Mouse (Mus musculus) forebrain, postnatal 0 days (tissue): ENCODE results near the gene Oasl2. TPM values are rescaled to one million over a fixed set of nuclear protein-coding genes. Genes with fewer than 3 reads are reported as not detected.
A peak's percentile ranks its signal among the peaks of the same experiment; 100 is the strongest.
"Not testable (repeated sequence)": the region's sequence is repeated elsewhere in the genome, so short reads cannot be mapped to it uniquely, and the experiment has no call there.

ENCODE experiments used
- ATAC-seq: fragments of 200-750 bp; cut with Nextera tagmentation; 2 replicates; pipeline ENCODE4 v1.8.0; 2017; ENCODE audit warnings: mild to moderate bottlenecking, moderate library complexity
- DNase-seq: peaks from one replicate; pipeline ENCODE4 v3.0.0-alpha.2; 2015
- H3K27ac ChIP-seq: fragments of 300-500 bp; sonication (generic); 2 replicates; pipeline ENCODE4 v1.5.1; 2014; ENCODE audit warnings: low read depth, mild to moderate bottlenecking, antibody characterized with exemption, low read length, moderate library complexity, mixed read lengths
- H3K27me3 ChIP-seq: fragments of 300-500 bp; sonication (generic); 2 replicates; pipeline ENCODE4 v1.6.1; 2014; ENCODE audit warnings: mild to moderate bottlenecking, low read length, mixed read lengths; ENCODE audit not compliant: insufficient read depth
- H3K36me3 ChIP-seq: fragments of 300-500 bp; sonication (generic); 2 replicates; pipeline ENCODE4 v1.6.1; 2014; ENCODE audit warnings: mild to moderate bottlenecking, moderate library complexity; ENCODE audit not compliant: insufficient read depth
- H3K4me1 ChIP-seq: fragments of 300-500 bp; sonication (generic); 2 replicates; pipeline ENCODE4 v1.6.1; 2014; ENCODE audit warnings: antibody characterized with exemption; ENCODE audit not compliant: insufficient read depth
- H3K4me2 ChIP-seq: fragments of 300-500 bp; sonication (generic); 2 replicates; pipeline ENCODE4 v1.6.1; 2014; ENCODE audit warnings: low read depth, mild to moderate bottlenecking, moderate library complexity
- H3K4me3 ChIP-seq: fragments of 300-500 bp; sonication (generic); 2 replicates; pipeline ENCODE4 v1.5.1; 2014; ENCODE audit warnings: low read depth, low read length, mixed read lengths
- H3K9ac ChIP-seq: fragments of 300-500 bp; sonication (generic); 2 replicates; pipeline ENCODE4 v1.6.1; 2014; ENCODE audit warnings: mild to moderate bottlenecking
- H3K9me3 ChIP-seq: fragments of 300-500 bp; sonication (generic); 2 replicates; pipeline ENCODE4 v1.6.1; 2016; ENCODE audit warnings: low read length
- CTCF ChIP-seq: sonication (generic); IDR thresholded peaks from 2 replicates; pipeline ENCODE4 v1.5.1; 2016; ENCODE audit warnings: antibody characterized with exemption, control low read depth, low read depth
- WGBS: fragments of 180-500 bp; shearing (Covaris S2); extraction: QIAGEN DNeasy Blood & Tissue Kit; methylation state at CpG from one replicate; pipeline ENCODE4 v1.1.7; 2014; 5-methylcytosine and 5-hydroxymethylcytosine counted together
- polyA plus RNA-seq: library from polyadenylated mRNA; unstranded; fragments of >200 nt; fragmentation: Nextera tagmentation; extraction: Ambion mirVana; gene quantifications from 2 replicates; pipeline ENCODE4 v1.2.1, GENCODE M21; 2015
- total RNA-seq: library from RNA; depleted of rRNA; stranded (reverse); fragments of >200 nt; gene quantifications from 2 replicates; pipeline ENCODE4 v1.2.3, GENCODE M21; 2014

The Oasl2 gene
- total and polyA plus RNA-seq, 2 experiments from 2014 or later: 4.8 to 7.0 TPM

- no peak for TF ChIP-seq CTCF
- Histone ChIP-seq H3K36me3 (no peaks in the 10 kb centered on the region), H3K4me3 (no peak overlapping the region), H3K27ac (no peak overlapping the region), H3K9ac (no peak overlapping the region), H3K4me2 (no peak overlapping the region), H3K4me1 (no peaks in the 10 kb centered on the region), H3K9me3 (peaks cover 9% of the 10 kb centered on the region), H3K27me3 (no peaks in the 10 kb centered on the region)
- DNase-seq (no peak), ATAC-seq (no peak)
- WGBS: 82% methylated on average over 12 of the region's 12 CpGs
Measured at GRCm38 (mm10) chr5:114865279-114865678, 31.5 kb upstream of the Oasl2 start.

- WGBS: 47% methylated on average over 6 of the region's 6 CpGs
- H3K27me3 ChIP-seq: no peaks in the 10 kb centered on the region
- no peak overlapping the region for H3K27ac ChIP-seq
- no peak overlapping the region for H3K9ac ChIP-seq
- DNase-seq (no peak), ATAC-seq (no peak)
- 0 out of 2 replicates have a peak, but pooled peaks have one; percentile 14 for TF ChIP-seq CTCF
- no peak overlapping the region for H3K4me2 ChIP-seq
- H3K36me3 ChIP-seq: no peaks in the 10 kb centered on the region
- no peaks in the 10 kb centered on the region for H3K9me3 ChIP-seq
- no peak overlapping the region for H3K4me3 ChIP-seq
- no peaks in the 10 kb centered on the region for H3K4me1 ChIP-seq
Measured at GRCm38 (mm10) chr5:114875858-114876257, 20.9 kb upstream of the Oasl2 start.

- no peak for TF ChIP-seq CTCF
- no peaks in the 10 kb centered on the region for H3K4me1 ChIP-seq
- DNase-seq (no peak), ATAC-seq (no peak)
- H3K9me3 ChIP-seq: no peaks in the 10 kb centered on the region
- no peak overlapping the region for H3K4me3 ChIP-seq
- WGBS: 20% methylated on average over 6 of the region's 6 CpGs
- H3K27me3 ChIP-seq: no peaks in the 10 kb centered on the region
- H3K36me3 ChIP-seq: no peaks in the 10 kb centered on the region
- no peak overlapping the region for H3K27ac ChIP-seq
- H3K9ac ChIP-seq: no peak overlapping the region
- H3K4me2 ChIP-seq: no peak overlapping the region
Measured at GRCm38 (mm10) chr5:114876331-114876730, 20.4 kb upstream of the Oasl2 start.

GRCm38 (mm10) chr5:114877487-114877886 is 19.2 kb upstream of the Oasl2 start:
- H3K27ac ChIP-seq: no peak overlapping the region
- no peak overlapping the region for H3K4me3 ChIP-seq
- no peak for TF ChIP-seq CTCF
- 70% methylated on average over 7 of the region's 7 CpGs for WGBS
- H3K36me3 ChIP-seq: no peaks in the 10 kb centered on the region
- no peaks in the 10 kb centered on the region for H3K9me3 ChIP-seq
- no peak overlapping the region for H3K4me2 ChIP-seq
- no peak for DNase-seq
- no peaks in the 10 kb centered on the region for H3K4me1 ChIP-seq
- no peak for ATAC-seq
- no peak overlapping the region for H3K9ac ChIP-seq
- H3K27me3 ChIP-seq: no peaks in the 10 kb centered on the region

GRCm38 (mm10) chr5:114879399-114879798 is 17.3 kb upstream of the Oasl2 start:
- no peak overlapping the region for H3K27ac ChIP-seq
- H3K4me2 ChIP-seq: no peak overlapping the region
- no peaks in the 10 kb centered on the region for H3K36me3 ChIP-seq
- no peak overlapping the region for H3K4me3 ChIP-seq
- no peaks in the 10 kb centered on the region for H3K9me3 ChIP-seq
- no peak for TF ChIP-seq CTCF
- no peaks in the 10 kb centered on the region for H3K4me1 ChIP-seq
- ATAC-seq (no peak), DNase-seq (no peak)
- no peaks in the 10 kb centered on the region for H3K27me3 ChIP-seq
- H3K9ac ChIP-seq: no peak overlapping the region
- WGBS: 72% methylated on average over 13 of the region's 13 CpGs

- not testable (repeated sequence) for H3K4me3 ChIP-seq, H3K4me2 ChIP-seq, H3K4me1 ChIP-seq, H3K9ac ChIP-seq, H3K36me3 ChIP-seq, H3K9me3 ChIP-seq, H3K27ac ChIP-seq, H3K27me3 ChIP-seq, ATAC-seq, DNase-seq
- WGBS: 93% methylated on average over 6 of the region's 7 CpGs
Measured at GRCm38 (mm10) chr5:114882319-114882718, 14.4 kb upstream of the Oasl2 start.

- Histone ChIP-seq H3K27ac (no peak overlapping the region), H3K27me3 (no peaks in the 10 kb centered on the region), H3K4me2 (no peak overlapping the region), H3K4me1 (no peaks in the 10 kb centered on the region), H3K36me3 (no peaks in the 10 kb centered on the region), H3K9me3 (no peaks in the 10 kb centered on the region), H3K9ac (no peak overlapping the region), H3K4me3 (no peak overlapping the region)
- WGBS: 93% methylated on average over 11 of the region's 11 CpGs
- ATAC-seq: no peak
- no peak for DNase-seq
- no peak for TF ChIP-seq CTCF
Measured at GRCm38 (mm10) chr5:114883022-114883421, 13.7 kb upstream of the Oasl2 start.

GRCm38 (mm10) chr5:114886801-114887200 is 9.9 kb upstream of the Oasl2 start:
- Histone ChIP-seq H3K4me3 (no peak overlapping the region), H3K4me1 (no peaks in the 10 kb centered on the region), H3K9me3 (no peaks in the 10 kb centered on the region), H3K4me2 (no peak overlapping the region), H3K9ac (no peak overlapping the region), H3K27me3 (no peaks in the 10 kb centered on the region), H3K36me3 (no peaks in the 10 kb centered on the region), H3K27ac (no peak overlapping the region)
- no peak for DNase-seq
- ATAC-seq: no peak
- 70% methylated on average over 6 of the region's 6 CpGs for WGBS
- TF ChIP-seq CTCF: no peak
